Mouse (Mus musculus) G1E (cell line): ENCODE measurements around the gene Pde4d. TPM values are rescaled to one million over a fixed set of nuclear protein-coding genes. Genes with fewer than 3 reads are reported as not detected.

ENCODE experiments used
- ATAC-seq: 2 replicates; pipeline ENCODE4 v1.8.0; 2016; ENCODE audit warnings: mild to moderate bottlenecking; ENCODE audit not compliant: insufficient number of reproducible peaks, poor library complexity, low FRiP score, severe bottlenecking; ENCODE audit errors: extremely low read depth
- DNase-seq: peaks from one replicate; pipeline ENCODE4 v3.0.0; 2012; ENCODE audit warnings: low spot score
- H3K27me3 ChIP-seq: 2 replicates; pipeline ENCODE4 v1.6.1; 2012; ENCODE audit warnings: mild to moderate bottlenecking, low read length, inconsistent platforms; ENCODE audit not compliant: insufficient read depth
- H3K36me3 ChIP-seq: replicated peaks from 2 replicates; pipeline ENCODE3; 2012; ENCODE audit warnings: mild to moderate bottlenecking, inconsistent platforms
- H3K4me1 ChIP-seq: 2 replicates; pipeline ENCODE4 v1.6.1; 2012; ENCODE audit warnings: low read depth, low read length, inconsistent platforms, mixed read lengths; ENCODE audit not compliant: insufficient read depth
- H3K4me3 ChIP-seq: 2 replicates; pipeline ENCODE4 v1.5.1; 2012; ENCODE audit warnings: low read depth, mild to moderate bottlenecking, inconsistent platforms, low read length, moderate library complexity, mixed read lengths
- H3K9me3 ChIP-seq: replicated peaks from 2 replicates; pipeline ENCODE4 v1.6.1; 2012; ENCODE audit warnings: inconsistent platforms
- CTCF ChIP-seq: IDR thresholded peaks from 2 replicates; pipeline ENCODE4 v1.5.1; 2012; ENCODE audit warnings: low read depth, low read length, inconsistent platforms, mixed read lengths
- GATA1 ChIP-seq: IDR thresholded peaks from 2 replicates; pipeline ENCODE4 v1.6.1; 2012; ENCODE audit warnings: borderline replicate concordance, low read length, inconsistent platforms, mixed read lengths
- GATA2 ChIP-seq: IDR thresholded peaks from 2 replicates; pipeline ENCODE4 v1.6.1; 2012; ENCODE audit warnings: low read depth, low read length, inconsistent platforms, borderline replicate concordance
- POLR2AphosphoS5 ChIP-seq: IDR thresholded peaks from 2 replicates; pipeline ENCODE4 v1.6.1; 2012; ENCODE audit warnings: low read depth, low read length, inconsistent platforms; ENCODE audit not compliant: insufficient replicate concordance
- TAL1 ChIP-seq: conservative IDR thresholded peaks from 2 replicates; pipeline ENCODE4 v1.6.1; 2012; ENCODE audit warnings: low read depth, low read length, inconsistent platforms, mixed read lengths
- polyA plus RNA-seq: library from polyadenylated mRNA; stranded (reverse); fragments of >175 nt; gene quantifications from 2 replicates; pipeline ENCODE4 v1.2.3, GENCODE M21; 2012
- total RNA-seq, 2 experiments: library from RNA; stranded (forward) in 1 of 2; stranded (reverse) in 1 of 2; fragments of 200-1000 nt in 1 of 2; fragments of >200 nt in 1 of 2; fragmentation: Nextera tagmentation in 1 of 2; gene quantifications; 2 replicates each; pipeline ENCODE4 v1.2.3; 2014 to 2017

Gene Pde4d
- total and polyA plus RNA-seq, 3 experiments = 8.2 to 124 (median 22.6) TPM

GRCm38 (mm10) chr13:109677617-109678016, 1227.9 kb downstream of the Pde4d start:
- no peaks in the 10 kb centered on the region for H3K36me3 ChIP-seq
- ATAC-seq = peak; percentile 52
- TF ChIP-seq GATA1 (no peak), TAL1 (peak; percentile 45), GATA2 (no peak), POLR2AphosphoS5 (no peak), CTCF (no peak)

GRCm38 (mm10) chr13:109678991-109679390, 1229.2 kb downstream of the Pde4d start:
- no peak for DNase-seq
- TF ChIP-seq GATA2 = no peak
- no peak for TF ChIP-seq CTCF
- Histone ChIP-seq H3K36me3 (no peaks in the 10 kb centered on the region), H3K9me3 (peaks cover 5% of the 10 kb centered on the region), H3K4me1 (peaks cover 70% of the 10 kb centered on the region), H3K27me3 (no peaks in the 10 kb centered on the region), H3K4me3 (no peak overlapping the region)
- no peak for ATAC-seq

More at GRCm38 (mm10) chr13:109677617-109678016, 1227.9 kb downstream of the Pde4d start:
- H3K9me3 ChIP-seq = peaks cover 5% of the 10 kb centered on the region
- peaks cover 59% of the 10 kb centered on the region for H3K4me1 ChIP-seq
- no peaks in the 10 kb centered on the region for H3K27me3 ChIP-seq
- no peak overlapping the region; the same call in 1 of the 2 replicates for H3K4me3 ChIP-seq
- no peak for DNase-seq

- ATAC-seq (peak; percentile 40), DNase-seq (no peak)
- peaks cover 80% of the 10 kb centered on the region for H3K4me1 ChIP-seq
- H3K36me3 ChIP-seq = no peaks in the 10 kb centered on the region
- H3K27me3 ChIP-seq = no peaks in the 10 kb centered on the region
- H3K4me3 ChIP-seq = no peak overlapping the region; the same call in 1 of the 2 replicates
- no peak for TF ChIP-seq CTCF
- TF ChIP-seq TAL1 = peak; percentile 46; the same call in 1 of the 2 replicates
- no peak for TF ChIP-seq GATA2
- TF ChIP-seq GATA1 = no peak
- peaks cover 5% of the 10 kb centered on the region for H3K9me3 ChIP-seq
Observed at GRCm38 (mm10) chr13:109680229-109680628, 1230.5 kb downstream of the Pde4d start.

- Histone ChIP-seq H3K27me3 (no peaks in the 10 kb centered on the region), H3K4me3 (no peak overlapping the region; the same call in 1 of the 2 replicates), H3K36me3 (no peaks in the 10 kb centered on the region), H3K9me3 (peaks cover 5% of the 10 kb centered on the region), H3K4me1 (peaks cover 69% of the 10 kb centered on the region)
- DNase-seq (no peak), ATAC-seq (no peak)
- TF ChIP-seq TAL1 (no peak), GATA2 (no peak), GATA1 (no peak), POLR2AphosphoS5 (no peak), CTCF (no peak)
Observed at GRCm38 (mm10) chr13:109681699-109682293, 1232.0 kb downstream of the Pde4d start.

GRCm38 (mm10) chr13:109683001-109683400, 1233.3 kb downstream of the Pde4d start:
- DNase-seq = peak; percentile 31
- Histone ChIP-seq H3K9me3 (peaks cover 5% of the 10 kb centered on the region), H3K4me1 (peaks cover 61% of the 10 kb centered on the region), H3K36me3 (no peaks in the 10 kb centered on the region), H3K4me3 (no peak overlapping the region; the same call in 1 of the 2 replicates), H3K27me3 (no peaks in the 10 kb centered on the region)
- TF ChIP-seq TAL1 (peak; percentile 71), POLR2AphosphoS5 (no peak)
- ATAC-seq = peak; percentile 74

- ATAC-seq (no peak), DNase-seq (no peak)
- Histone ChIP-seq H3K4me3 (peak overlapping the region; percentile 74), H3K9me3 (peaks cover 2% of the 10 kb centered on the region; the same call in 1 of the 2 replicates), H3K36me3 (peaks cover 2% of the 10 kb centered on the region), H3K27me3 (no peaks in the 10 kb centered on the region), H3K4me1 (peaks cover 61% of the 10 kb centered on the region)
- TF ChIP-seq CTCF = no peak
- TF ChIP-seq GATA1 = no peak
Observed at GRCm38 (mm10) chr13:109684985-109685295, 1235.2 kb downstream of the Pde4d start.
